16 mouse cellular contexts compared by ENCODE assay signal in the genomic region with DNA sequence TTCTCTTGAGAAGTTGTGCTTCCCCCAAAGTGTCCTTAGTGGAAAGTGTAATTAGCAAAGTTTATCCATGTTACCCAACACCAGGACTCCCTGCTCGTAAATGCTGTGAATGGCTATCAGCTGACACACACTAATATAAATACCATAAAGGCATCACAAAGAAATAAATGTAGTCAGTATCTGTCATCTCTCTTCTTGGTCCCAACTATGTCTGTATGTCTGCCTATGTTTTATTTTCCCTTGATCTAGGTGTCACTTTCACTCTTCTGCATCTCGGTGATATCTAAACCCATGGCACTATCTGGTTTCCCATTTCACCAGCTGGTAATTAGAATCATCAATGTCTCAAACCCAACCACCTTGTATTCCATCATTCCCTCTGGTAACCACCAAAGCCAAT.
"Had no signal": no experiment of that assay in that cellular context is flagged by ENCODE, and none has a peak within 500 bp of the region (broad histone marks: within the 10 kb centered on the region; RNA-seq: fewer than 3 reads in every experiment).

No protein-coding gene starts in this region.

- H3K4me1 ChIP-seq: neural tube, embryonic 13.5 days; neural tube, embryonic 15.5 days; stomach, embryonic 15.5 days had no signal

- H3K9ac ChIP-seq: neural tube, embryonic 13.5 days; neural tube, embryonic 15.5 days; stomach, embryonic 15.5 days had no signal

- H3K27me3 ChIP-seq: neural tube, embryonic 13.5 days; neural tube, embryonic 15.5 days; stomach, embryonic 15.5 days had no signal

- H3K4me2 ChIP-seq: neural tube, embryonic 13.5 days; neural tube, embryonic 15.5 days; stomach, embryonic 15.5 days had no signal

- H3K36me3 ChIP-seq: neural tube, embryonic 13.5 days; neural tube, embryonic 15.5 days; stomach, embryonic 15.5 days had no signal

- DNase-seq: retina, postnatal 1 day; right cerebral cortex, adult 18-20 months; right cerebral cortex, postnatal 14 days; right cerebral cortex, postnatal 25 days; right cerebral cortex, postnatal 4 days; spleen, adult 18-20 months; thymus, adult 18-20 months; thymus, adult 2 months; thymus, postnatal 14 days; thymus, postnatal 25 days; thymus, postnatal 36 days; thymus, postnatal 4 days had no signal

- H3K27ac ChIP-seq: neural tube, embryonic 13.5 days; neural tube, embryonic 15.5 days; stomach, embryonic 15.5 days; stomach, postnatal 0 days had no signal

- H3K4me3 ChIP-seq: neural tube, embryonic 13.5 days; neural tube, embryonic 15.5 days; stomach, embryonic 15.5 days had no signal

- H3K9me3 ChIP-seq: neural tube, embryonic 13.5 days; neural tube, embryonic 15.5 days; stomach, embryonic 15.5 days had no signal
